Mouse (Mus musculus): ENCODE measurements around the gene Egfl7.

Egfl7 gene

DNA sequence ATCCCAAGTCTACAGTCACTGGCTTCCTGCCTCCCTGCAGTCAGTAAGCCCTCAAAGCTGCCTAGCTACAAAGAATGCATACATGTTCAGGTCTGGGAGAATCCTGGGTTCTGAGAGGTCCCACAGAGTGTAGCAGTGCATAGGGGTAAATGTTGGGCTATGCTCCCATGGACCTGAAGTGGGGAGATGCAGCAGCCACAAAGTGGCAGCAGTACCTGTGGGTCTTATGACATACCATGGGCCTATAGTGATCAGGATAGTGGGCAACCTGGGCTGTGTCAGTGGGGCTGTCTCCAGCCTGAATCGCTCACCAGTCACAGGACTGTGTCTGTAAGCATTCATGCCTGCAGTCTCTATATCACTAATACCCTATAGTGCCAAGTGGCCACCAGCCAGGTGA is at the start of gene Egfl7:
Gene Egfl7 (plus strand): TSS at position 301 of the 400 bp plus-strand sequence.
- DNase-seq (ENCODE audit: low read depth, low spot score): no peak

GRCm38 (mm10) chr2:26531829-26532228 is 48.0 kb upstream of the Egfl7 start:
- no peak for DNase-seq (ENCODE audit: low read depth, low spot score)

- DNase-seq (ENCODE audit: low read depth, low spot score): no peak
Measured at GRCm38 (mm10) chr2:26533249-26533648, 46.6 kb upstream of the Egfl7 start.

DNA sequence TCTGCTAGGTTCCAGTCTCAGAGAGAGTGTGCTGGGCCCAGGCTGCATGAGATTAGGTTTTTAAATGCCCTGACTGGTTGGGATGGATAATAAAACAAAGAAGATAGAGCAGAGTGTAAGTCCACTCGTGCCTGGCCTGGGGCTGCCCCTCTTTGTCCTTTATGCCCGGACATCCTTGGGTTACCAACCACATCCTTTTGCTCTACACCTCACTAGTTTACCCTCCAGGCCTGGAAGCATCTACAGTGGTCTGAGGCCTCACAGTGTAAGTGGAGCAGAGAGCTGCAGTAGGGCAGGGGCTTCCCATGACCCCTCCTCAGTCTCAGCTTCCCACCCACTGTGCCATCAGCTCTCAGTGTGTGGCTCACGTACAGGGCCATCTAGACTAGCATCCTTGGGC is 45.7 kb upstream of the Egfl7 start:
- no peak for DNase-seq (ENCODE audit: low read depth, low spot score)

DNA sequence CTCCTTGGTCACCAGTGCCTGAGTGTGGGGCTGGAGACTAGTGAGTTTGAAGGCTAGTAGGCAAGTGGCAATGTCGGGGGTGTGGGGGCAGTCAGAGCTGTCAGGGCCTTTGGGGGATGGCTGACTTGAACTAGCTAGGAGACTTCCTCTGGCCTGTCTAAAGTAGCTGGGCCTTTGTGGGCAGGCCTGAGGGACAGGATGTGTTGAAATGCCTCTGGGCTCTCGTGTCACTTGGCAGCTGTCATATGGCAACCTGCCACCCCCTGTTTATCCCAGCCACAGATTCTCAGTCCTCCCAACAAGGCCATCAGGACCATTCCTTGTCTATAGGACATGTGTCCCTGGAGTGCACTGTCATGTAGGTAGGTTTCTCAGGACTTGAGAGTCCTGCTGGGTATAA is 45.2 kb upstream of the Egfl7 start:
- DNase-seq (ENCODE audit: low read depth, low spot score): no peak

GRCm38 (mm10) chr2:26535517-26536045 is 44.2 kb upstream of the Egfl7 start:
- no peak for DNase-seq (ENCODE audit: low read depth, low spot score)

- no peak for DNase-seq (ENCODE audit: low read depth, low spot score)
Measured at GRCm38 (mm10) chr2:26539516-26539915, 40.3 kb upstream of the Egfl7 start.

DNA sequence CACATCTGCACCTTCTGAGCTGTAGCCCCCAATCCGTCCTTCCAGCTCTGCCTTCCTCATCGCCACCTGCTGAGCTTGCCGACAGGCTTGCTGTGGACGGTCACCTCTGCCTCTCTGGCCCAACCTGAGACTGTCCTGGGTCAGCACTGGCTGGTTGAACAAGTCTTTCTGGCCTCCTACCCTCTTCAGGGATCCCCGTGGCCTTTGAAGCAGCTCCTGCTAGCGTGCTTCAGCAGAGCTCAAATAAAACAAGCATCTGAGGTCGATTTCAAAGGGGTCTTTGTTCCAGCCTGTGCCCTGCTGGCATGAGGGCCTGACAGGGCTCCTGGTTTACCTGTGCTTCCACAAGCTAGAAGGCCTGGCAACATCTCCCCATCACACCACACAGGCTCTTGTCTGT is 39.1 kb upstream of the Egfl7 start:
- DNase-seq (ENCODE audit: low read depth, low spot score): no peak

DNA sequence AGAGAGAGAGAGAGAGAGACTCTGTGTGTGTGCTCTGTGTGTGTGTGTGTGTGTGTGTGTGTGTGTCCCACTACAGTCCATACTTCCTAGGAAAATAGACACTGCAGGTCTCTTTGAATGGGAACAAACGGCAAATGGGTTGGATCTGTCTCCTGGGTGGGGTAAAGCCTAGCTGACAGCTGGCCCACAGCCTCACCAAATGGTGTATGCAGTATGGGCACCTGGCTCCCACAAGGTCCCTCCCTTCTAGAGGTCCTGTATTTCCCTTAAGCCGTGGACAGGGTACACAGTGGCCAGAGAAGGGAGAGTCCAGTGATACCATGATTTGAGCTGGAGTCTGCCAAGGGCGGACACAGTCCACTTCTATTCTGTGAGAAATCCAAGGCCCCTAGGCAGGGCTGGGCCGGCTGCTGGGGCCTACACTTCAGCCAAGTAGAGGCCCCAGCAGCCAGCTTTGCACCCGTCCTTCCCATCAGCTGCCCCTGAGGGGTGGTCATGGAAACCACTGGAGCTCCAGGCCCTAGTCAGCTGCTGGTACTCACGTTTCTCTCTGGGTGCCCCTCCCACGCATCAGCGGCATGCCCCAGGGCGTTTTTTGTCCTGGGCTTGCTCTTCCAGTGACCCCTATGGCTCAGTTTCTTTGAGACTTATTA is 38.4 kb upstream of the Egfl7 start:
- no peak for DNase-seq (ENCODE audit: low read depth, low spot score)

DNA sequence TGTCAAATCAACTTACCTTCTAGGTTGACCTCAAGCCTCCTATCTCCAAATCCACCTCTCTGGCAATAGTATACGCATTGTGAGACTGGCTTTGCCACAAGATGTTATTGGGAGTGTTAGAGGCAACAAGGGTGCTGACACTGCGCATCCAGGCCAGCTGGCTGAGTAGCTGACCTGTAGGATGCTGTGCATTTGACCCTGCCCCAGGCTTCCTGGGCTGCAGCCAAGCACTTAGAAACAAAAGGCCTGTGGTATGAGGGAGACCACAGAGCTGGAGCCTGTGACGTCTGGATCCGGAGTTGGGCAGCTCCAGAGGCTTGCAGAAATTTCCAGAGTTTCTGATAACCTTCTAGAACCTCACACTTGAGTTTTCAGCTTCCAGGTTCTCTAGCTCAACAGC is 36.7 kb upstream of the Egfl7 start:
- DNase-seq (ENCODE audit: low read depth, low spot score): no peak

GRCm38 (mm10) chr2:26543768-26544167 is 36.0 kb upstream of the Egfl7 start:
- DNase-seq (ENCODE audit: low read depth, low spot score): no peak

GRCm38 (mm10) chr2:26544265-26544664 is 35.5 kb upstream of the Egfl7 start:
- DNase-seq (ENCODE audit: low read depth, low spot score): no peak

DNA sequence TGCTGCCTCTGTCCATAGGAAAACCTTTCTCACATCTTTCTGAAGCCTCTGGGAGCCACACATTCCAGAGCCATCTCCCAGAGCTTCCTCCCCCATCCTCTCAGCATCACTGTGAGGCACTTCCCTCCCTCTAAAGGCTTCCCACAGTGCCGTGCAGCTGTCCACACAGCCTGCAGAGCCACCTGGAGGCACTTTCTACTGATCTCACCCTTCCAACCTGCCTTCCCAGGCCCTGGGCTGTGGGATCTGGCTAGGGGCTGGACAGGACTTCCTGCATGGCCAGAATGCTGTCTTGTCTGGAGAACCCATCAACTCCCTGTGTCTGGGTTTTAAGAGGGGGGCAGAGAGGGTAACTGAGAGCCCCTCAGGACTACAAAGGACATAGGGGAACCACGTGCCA is 32.3 kb upstream of the Egfl7 start:
- DNase-seq (ENCODE audit: low read depth, low spot score): no peak

DNA sequence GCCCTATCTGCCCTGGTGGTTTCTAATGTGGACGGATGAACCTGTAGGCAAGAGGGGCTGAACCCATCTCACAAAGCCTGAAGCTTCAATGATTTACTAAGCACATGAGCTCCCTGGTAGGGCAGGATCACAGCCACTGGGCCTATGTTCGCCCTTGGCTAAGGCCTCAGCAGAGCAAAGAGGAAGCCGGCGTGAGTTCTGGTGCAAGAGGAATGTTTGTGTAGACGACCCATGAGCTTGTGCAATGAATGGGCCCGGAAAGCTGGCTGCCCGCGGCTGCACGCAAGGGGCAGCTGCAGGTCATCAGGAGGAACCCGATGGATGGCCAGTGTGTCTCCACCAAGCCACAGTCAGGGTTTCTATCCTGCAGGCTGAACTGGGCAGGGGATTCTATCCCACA is 30.0 kb upstream of the Egfl7 start:
- no peak for DNase-seq (ENCODE audit: low read depth, low spot score)

GRCm38 (mm10) chr2:26550205-26550604 is 29.6 kb upstream of the Egfl7 start:
- DNase-seq (ENCODE audit: low read depth, low spot score): no peak

DNA sequence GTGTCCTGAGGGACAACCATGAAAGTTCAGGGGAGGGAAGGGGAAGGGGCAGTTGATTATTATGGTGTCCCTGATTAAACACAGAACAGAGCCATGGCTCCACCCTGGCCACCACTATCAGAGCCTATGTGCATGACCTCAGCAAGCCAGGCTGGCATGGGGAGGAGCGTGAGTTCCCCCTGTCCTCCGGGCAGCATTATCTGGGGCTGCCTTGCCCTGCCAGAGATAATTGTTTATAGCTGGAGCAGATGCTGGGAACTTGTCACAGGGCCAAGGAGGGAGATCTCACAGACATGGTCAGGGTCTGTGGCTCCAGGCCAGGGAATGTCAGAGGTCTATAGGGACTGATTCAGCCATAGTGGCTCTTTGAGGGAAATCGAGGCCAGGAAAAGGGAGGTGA is 29.0 kb upstream of the Egfl7 start:
- no peak for DNase-seq (ENCODE audit: low read depth, low spot score)

DNA sequence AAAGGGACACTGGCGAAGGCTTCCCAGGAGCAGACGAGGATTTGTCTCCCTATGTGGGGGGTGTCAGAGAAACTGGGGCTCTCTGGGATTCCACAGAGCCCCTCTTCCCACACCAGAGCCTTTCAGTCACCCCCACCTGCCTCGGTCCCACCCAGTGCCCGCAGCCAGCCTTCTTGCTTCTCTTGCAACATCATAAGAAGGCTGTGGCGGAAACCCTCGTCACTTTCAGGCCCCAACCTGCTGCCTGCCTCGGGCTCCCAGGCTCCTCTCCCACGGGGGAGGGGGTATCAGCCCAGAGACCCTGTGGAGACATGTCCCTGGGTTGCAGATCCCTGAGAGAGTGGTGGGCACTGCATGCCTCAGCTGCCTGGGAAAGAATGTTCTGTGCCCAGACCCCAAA is 28.4 kb upstream of the Egfl7 start:
- DNase-seq (ENCODE audit: low read depth, low spot score): peak; percentile 19

- peak; percentile 36 for DNase-seq (ENCODE audit: low read depth, low spot score)
Measured at GRCm38 (mm10) chr2:26552066-26552465, 27.7 kb upstream of the Egfl7 start.

GRCm38 (mm10) chr2:26553904-26554303 is 25.9 kb upstream of the Egfl7 start:
- DNase-seq (ENCODE audit: low read depth, low spot score): no peak

GRCm38 (mm10) chr2:26555076-26555475 is 24.7 kb upstream of the Egfl7 start:
- no peak for DNase-seq (ENCODE audit: low read depth, low spot score)

GRCm38 (mm10) chr2:26556535-26556993 is 23.2 kb upstream of the Egfl7 start:
- no peak for DNase-seq (ENCODE audit: low read depth, low spot score)

- no peak for DNase-seq (ENCODE audit: low read depth, low spot score)
Measured at GRCm38 (mm10) chr2:26560506-26560905, 19.3 kb upstream of the Egfl7 start.

GRCm38 (mm10) chr2:26561351-26562016 is 18.3 kb upstream of the Egfl7 start:
- DNase-seq (ENCODE audit: low read depth, low spot score): peak; percentile 63
